Mouse (Mus musculus): ENCODE measurements around the gene Kcnh4. TPM values are rescaled to one million over a fixed set of nuclear protein-coding genes. Genes with fewer than 3 reads are reported as not detected.

Kcnh4 gene
- polyA plus RNA-seq, 1 experiment, result 0.38 TPM

DNA sequence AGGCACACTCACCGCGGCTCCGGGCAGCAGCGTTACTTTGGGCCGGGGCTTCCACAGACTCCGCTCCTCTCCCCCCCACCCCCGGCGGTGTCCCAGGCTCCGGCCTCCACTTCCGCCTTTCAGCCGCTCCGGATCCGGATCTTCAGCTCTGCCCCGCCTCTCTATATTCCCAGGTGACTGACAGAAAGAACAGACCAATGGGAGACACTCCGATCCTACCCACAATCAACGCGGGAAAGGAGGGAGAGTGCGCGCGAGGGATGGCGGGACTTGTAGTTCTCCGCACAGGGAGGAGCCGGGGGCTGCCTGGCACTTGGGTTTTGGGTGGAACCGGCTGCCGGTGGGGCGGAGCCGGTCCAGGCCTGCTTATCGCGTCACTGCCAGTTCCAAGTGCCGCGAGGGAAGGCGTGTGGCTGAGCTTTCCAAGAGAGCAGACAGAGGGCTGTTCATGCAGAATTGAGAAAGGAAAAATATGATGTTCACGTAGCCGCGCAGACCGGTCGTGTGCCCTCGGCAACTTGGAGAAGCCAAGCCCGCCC, 21.6 kb downstream of the Kcnh4 start, which contains the start of gene Rab5c:
Rab5c (minus strand) TSS at position 150 of the 539 bp plus-strand sequence.
- Histone ChIP-seq H3K27me3 (ENCODE audit: control insufficient read depth, insufficient read depth, low read length) (no peaks in the 10 kb centered on the region), H3K4me1 (ENCODE audit: control insufficient read depth, insufficient read depth, low read length) (peaks cover 7% of the 10 kb centered on the region), H3K27ac (ENCODE audit: insufficient read depth, low read length) (peak within 1 kb of the TSS; percentile 58), H3K4me3 (replicated peaks; ENCODE audit: insufficient read depth, low read depth, low read length) (peak within 1 kb of the TSS; percentile 86)
- DNase-seq, result peak; percentile 98 to 100
- under 1% methylated on average over 39 of the region's 39 CpGs for WGBS
- TF ChIP-seq CTCF (IDR thresholded peaks at IDR 0.05; ENCODE audit: borderline replicate concordance, insufficient read depth, low read depth, low read length), result no peak
- peak; percentile 86 for TF ChIP-seq POLR2A (IDR thresholded peaks at IDR 0.05; ENCODE audit: borderline replicate concordance, insufficient read depth, low read length)

DNA sequence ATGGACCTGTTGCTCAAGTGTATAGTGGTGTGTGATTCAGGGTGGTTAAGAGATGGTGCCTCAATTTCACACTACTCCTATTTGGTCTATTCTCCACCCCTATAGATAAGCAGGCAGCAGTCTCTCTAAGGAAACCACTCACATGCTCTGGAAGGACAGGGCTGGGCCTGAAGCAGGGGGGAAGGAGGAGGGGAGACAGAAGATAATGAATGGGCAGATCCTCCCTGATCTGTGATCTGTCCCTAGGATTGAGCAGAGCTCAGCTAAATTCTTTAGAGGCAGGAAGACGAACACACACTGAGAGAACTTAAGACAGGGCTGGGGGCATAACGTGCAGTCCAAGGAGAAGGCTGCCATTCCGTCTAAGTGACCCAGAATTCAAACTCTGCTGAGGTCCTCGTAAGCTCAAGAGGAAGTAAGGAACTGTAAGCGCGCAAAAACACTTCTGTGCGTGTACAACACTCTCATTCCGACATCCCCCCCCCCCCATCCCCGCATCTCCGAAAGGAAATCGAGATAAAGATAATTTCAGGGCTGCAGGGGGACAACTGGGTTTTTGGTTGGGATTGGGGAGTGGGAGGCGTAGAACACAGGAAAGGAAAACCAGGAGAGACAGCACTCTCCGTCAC, 22.5 kb downstream of the Kcnh4 start:
- DNase-seq, result no peak
- H3K4me3 ChIP-seq (replicated peaks; ENCODE audit: insufficient read depth, low read depth, low read length), result peak overlapping the region; percentile 86
- peaks cover 7% of the 10 kb centered on the region for H3K4me1 ChIP-seq (ENCODE audit: control insufficient read depth, insufficient read depth, low read length)
- no peaks in the 10 kb centered on the region for H3K27me3 ChIP-seq (ENCODE audit: control insufficient read depth, insufficient read depth, low read length)
- H3K27ac ChIP-seq (ENCODE audit: insufficient read depth, low read length), result no peak overlapping the region
- 1% methylated on average over 13 of the region's 13 CpGs for WGBS
- no peak for TF ChIP-seq CTCF (IDR thresholded peaks at IDR 0.05; ENCODE audit: borderline replicate concordance, insufficient read depth, low read depth, low read length)
- no peak for TF ChIP-seq POLR2A (IDR thresholded peaks at IDR 0.05; ENCODE audit: borderline replicate concordance, insufficient read depth, low read length)

DNA sequence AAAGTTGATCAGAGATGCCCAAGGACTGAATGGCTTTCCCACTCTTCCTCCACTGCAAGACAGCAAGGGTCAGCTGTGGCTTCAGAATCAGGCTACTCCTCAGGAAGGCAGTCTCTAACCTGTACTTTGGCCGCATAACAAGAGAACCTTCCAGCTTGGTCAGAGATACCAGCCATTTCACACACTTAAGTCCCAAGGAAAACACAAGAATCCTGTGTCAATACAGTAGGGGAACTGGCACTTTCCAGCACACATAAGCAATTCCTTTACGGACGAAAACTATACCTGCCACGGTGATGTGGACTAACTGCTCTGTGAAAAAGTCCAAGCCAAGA, 23.0 kb downstream of the Kcnh4 start:
- peak overlapping the region; percentile 86 for H3K4me3 ChIP-seq (replicated peaks; ENCODE audit: insufficient read depth, low read depth, low read length)
- TF ChIP-seq POLR2A (IDR thresholded peaks at IDR 0.05; ENCODE audit: borderline replicate concordance, insufficient read depth, low read length) (no peak), CTCF (IDR thresholded peaks at IDR 0.05; ENCODE audit: borderline replicate concordance, insufficient read depth, low read depth, low read length) (no peak)
- WGBS, result 75% methylated on average over 4 of the region's 4 CpGs
- peaks cover 7% of the 10 kb centered on the region for H3K4me1 ChIP-seq (ENCODE audit: control insufficient read depth, insufficient read depth, low read length)
- H3K27me3 ChIP-seq (ENCODE audit: control insufficient read depth, insufficient read depth, low read length), result no peaks in the 10 kb centered on the region
- no peak overlapping the region for H3K27ac ChIP-seq (ENCODE audit: insufficient read depth, low read length)
- no peak for DNase-seq

DNA sequence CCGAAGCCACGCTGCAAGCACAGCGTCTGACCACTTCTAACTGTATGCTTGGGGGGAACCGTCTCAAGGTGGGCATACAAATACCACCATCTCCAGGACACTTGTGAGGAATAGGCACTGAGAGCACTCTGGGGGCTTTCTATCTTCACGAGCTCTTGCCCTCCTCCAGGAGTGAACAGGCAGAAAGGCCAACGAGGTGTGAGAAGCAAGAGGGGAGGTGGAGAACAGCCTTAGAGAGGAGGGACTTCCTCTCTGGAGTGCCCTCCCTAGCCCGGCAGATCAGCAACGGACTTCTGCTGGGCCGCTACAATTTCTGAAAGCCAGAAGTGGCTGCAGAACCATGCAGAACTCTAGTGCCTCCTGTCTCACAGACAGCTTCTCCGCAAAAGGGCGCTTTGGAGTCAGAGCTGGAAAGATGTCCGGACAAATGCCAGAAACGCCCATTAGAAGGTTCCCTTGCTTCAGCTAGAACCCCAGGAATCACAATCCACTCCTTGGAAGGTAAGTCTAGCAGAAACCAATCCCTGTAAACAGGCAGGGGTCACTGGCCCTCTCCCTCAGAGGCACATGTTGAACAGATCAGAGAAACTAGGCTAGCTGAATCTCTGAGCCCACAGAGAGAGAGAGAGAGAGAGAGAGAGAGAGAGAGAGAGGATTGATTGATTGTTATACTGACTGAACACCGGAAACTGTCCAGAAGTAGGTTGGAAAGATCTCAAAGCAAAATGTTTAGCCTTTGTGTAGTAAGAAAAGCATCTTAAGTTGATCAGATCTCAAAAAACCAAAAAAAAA, 23.6 kb downstream of the Kcnh4 start:
- TF ChIP-seq POLR2A (IDR thresholded peaks at IDR 0.05; ENCODE audit: borderline replicate concordance, insufficient read depth, low read length), result no peak
- no peak for TF ChIP-seq CTCF (IDR thresholded peaks at IDR 0.05; ENCODE audit: borderline replicate concordance, insufficient read depth, low read depth, low read length)
- H3K4me3 ChIP-seq (replicated peaks; ENCODE audit: insufficient read depth, low read depth, low read length), result no peak overlapping the region
- 74% methylated on average over 14 of the region's 14 CpGs for WGBS
- DNase-seq, result no peak
- peaks cover 7% of the 10 kb centered on the region for H3K4me1 ChIP-seq (ENCODE audit: control insufficient read depth, insufficient read depth, low read length)
- no peak overlapping the region for H3K27ac ChIP-seq (ENCODE audit: insufficient read depth, low read length)
- H3K27me3 ChIP-seq (ENCODE audit: control insufficient read depth, insufficient read depth, low read length), result no peaks in the 10 kb centered on the region

DNA sequence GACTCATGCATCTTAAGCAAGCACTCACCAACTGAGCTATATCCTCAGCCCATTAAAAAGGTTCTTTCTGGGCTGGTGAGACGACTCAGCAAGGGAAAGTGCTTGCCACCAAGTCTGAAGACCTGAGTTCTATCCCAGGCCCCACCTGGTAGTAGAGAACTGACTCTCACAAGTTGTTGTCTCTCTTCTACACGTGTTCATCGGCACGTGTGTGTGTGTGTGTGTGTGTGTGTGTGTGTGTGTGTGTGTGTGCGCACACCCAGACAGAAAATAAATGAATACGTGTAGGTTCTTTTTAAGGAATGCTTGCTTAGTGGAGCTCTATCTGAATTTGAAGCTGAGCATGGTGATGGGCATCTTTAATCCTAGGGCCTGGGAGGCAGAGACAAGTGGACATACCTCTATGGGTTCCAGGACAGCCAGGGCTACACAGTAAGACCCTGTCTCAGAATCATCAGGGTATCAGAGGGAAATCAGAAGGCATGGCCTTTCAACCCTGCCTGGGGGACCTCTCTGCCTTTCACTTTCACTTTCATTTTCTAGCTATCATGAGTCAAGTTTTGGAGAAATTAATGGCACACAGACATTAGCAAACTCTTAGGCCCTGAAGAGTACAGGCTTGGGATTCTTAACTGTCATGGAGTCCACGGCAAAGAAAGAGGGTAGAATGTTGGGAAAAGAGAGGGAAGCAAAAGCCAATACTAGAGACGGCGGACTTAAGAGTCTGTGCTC, 24.4 kb downstream of the Kcnh4 start:
- DNase-seq, result no peak
- 87% methylated on average over 9 of the region's 9 CpGs for whole genome bisulfite sequencing
- H3K27me3 ChIP-seq (ENCODE audit: control insufficient read depth, insufficient read depth, low read length), result no peaks in the 10 kb centered on the region
- peaks cover 7% of the 10 kb centered on the region for H3K4me1 ChIP-seq (ENCODE audit: control insufficient read depth, insufficient read depth, low read length)
- H3K27ac ChIP-seq (ENCODE audit: insufficient read depth, low read length), result no peak overlapping the region
- TF ChIP-seq POLR2A (IDR thresholded peaks at IDR 0.05; ENCODE audit: borderline replicate concordance, insufficient read depth, low read length) (no peak), CTCF (IDR thresholded peaks at IDR 0.05; ENCODE audit: borderline replicate concordance, insufficient read depth, low read depth, low read length) (no peak)
- no peak overlapping the region for H3K4me3 ChIP-seq (replicated peaks; ENCODE audit: insufficient read depth, low read depth, low read length)

DNA sequence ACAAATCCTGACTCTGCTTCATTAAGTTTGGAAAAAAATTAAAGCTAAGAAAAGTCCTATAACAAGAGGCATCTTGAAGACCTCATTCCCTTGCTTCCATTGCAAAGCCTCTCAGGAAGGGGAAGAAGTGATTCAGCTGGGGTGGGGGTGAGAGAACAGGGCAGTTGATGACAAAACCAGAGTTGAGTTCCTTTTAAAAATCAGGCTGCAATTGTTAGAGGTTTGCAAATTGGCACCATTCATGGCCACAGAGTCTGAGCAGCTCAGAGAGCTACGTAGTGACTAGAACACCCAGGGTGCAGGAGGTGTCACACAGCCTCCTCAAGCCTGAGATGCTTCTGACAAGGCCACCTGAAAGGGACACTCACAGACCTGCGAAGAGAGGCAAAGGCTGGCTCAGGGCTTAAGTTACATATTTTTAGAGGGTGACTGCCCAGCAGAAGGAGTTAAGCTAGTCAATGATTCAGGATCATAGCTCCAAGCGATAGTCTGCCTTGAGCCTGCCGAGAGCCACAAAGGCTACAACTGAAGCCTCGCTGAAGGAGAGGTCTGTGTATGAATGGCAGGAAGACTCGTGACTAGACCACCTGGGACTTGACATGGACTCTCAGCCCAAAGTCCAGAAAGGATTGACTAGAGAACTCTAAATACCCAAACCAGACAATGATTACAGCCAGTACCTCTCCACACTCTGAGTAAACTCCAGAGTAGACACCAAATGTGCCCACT, 29.1 kb downstream of the Kcnh4 start:
- no peak for DNase-seq
- no peak overlapping the region for H3K27ac ChIP-seq (ENCODE audit: insufficient read depth, low read length)
- H3K4me1 ChIP-seq (ENCODE audit: control insufficient read depth, insufficient read depth, low read length), result no peaks in the 10 kb centered on the region
- no peak for TF ChIP-seq POLR2A (IDR thresholded peaks at IDR 0.05; ENCODE audit: borderline replicate concordance, insufficient read depth, low read length)
- H3K27me3 ChIP-seq (ENCODE audit: control insufficient read depth, insufficient read depth, low read length), result no peaks in the 10 kb centered on the region
- no peak overlapping the region for H3K4me3 ChIP-seq (replicated peaks; ENCODE audit: insufficient read depth, low read depth, low read length)
- WGBS, result 68% methylated on average over 6 of the region's 6 CpGs

DNA sequence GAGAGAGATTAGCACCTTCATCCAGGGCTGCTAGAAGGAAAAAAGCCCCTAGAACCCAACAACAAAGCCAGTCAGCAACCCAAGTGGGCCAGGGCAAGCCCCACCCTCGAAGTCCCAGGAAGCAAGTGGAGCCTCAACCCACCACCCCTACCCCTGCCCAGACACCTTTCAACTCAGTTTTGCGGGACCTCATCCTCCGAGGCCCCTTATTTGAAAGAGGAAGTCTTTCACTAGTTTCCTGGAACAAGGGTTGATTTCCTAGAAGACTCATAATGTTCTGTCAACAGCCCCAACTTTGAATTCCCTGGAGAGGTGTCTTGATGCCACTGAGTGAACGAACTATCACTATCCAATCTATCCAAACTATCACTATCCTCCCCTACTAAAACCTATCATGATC, 29.8 kb downstream of the Kcnh4 start:
- 90% methylated on average over 4 of the region's 4 CpGs for WGBS
- H3K27me3 ChIP-seq (ENCODE audit: control insufficient read depth, insufficient read depth, low read length), result no peaks in the 10 kb centered on the region

More for the DNA sequence above, 29.8 kb downstream of the Kcnh4 start:
- TF ChIP-seq POLR2A (IDR thresholded peaks at IDR 0.05; ENCODE audit: borderline replicate concordance, insufficient read depth, low read length) (no peak), CTCF (IDR thresholded peaks at IDR 0.05; ENCODE audit: borderline replicate concordance, insufficient read depth, low read depth, low read length) (no peak)
- Histone ChIP-seq H3K4me3 (replicated peaks; ENCODE audit: insufficient read depth, low read depth, low read length) (no peak overlapping the region), H3K4me1 (ENCODE audit: control insufficient read depth, insufficient read depth, low read length) (peaks cover 4% of the 10 kb centered on the region; the same call in 1 of the 2 replicates), H3K27ac (ENCODE audit: insufficient read depth, low read length) (no peak overlapping the region)
- DNase-seq, result no peak
